Mouse (Mus musculus) liver, embryonic 14.5 days (tissue): ENCODE measurements around the gene Robo1.

Source experiments
- CTCF ChIP-seq: IDR thresholded peaks from 2 replicates; pipeline ENCODE4 v1.5.1; 2016; ENCODE audit warnings: antibody characterized with exemption, low read depth, control low read depth
- EP300 ChIP-seq: IDR thresholded peaks from 2 replicates; pipeline ENCODE4 v1.6.1; 2016; ENCODE audit warnings: antibody characterized with exemption, low read depth

DNA sequence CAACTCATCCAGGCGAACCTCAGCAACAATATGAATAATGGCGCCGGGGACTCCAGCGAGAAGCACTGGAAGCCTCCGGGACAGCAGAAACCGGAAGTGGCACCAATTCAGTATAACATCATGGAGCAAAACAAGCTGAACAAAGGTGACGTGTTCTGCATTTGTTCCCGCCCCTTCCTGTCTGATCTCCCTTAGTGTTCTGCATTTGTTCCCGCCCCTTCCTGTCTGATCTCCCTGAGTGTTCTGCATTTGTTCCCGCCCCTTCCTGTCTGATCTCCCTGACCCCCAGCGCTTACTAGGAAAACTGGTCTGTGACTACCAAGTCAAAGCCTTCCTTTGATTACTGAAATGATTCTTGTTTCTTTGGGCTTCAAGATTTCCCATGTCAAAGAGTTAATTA, 696.5 kb downstream of the Robo1 start:
- TF ChIP-seq CTCF (no peak), EP300 (no peak)
